Comparison of ENCODE assay signal across 11 mouse cellular contexts in genomic region chr9:74925220-74925769, GRCm38 (mm10). TPM values are rescaled to one million over a fixed set of nuclear protein-coding genes. Genes with fewer than 3 reads are reported as not detected.
DNase-seq lines count a peak whose midpoint lies in the region; ATAC-seq and TF ChIP-seq lines count a peak whose summit lies in the region.
"Had no signal": no experiment of that assay in that cellular context is flagged by ENCODE, and none has a peak within 500 bp of the region (broad histone marks: within the 10 kb centered on the region; RNA-seq: fewer than 3 reads in every experiment).

No protein-coding gene starts in this region.

- no peak for DNase-seq in testis, postnatal 14 days (ENCODE audit: low spot score)
- peak; percentile 53 for DNase-seq in hindbrain, embryonic 11.5 days (ENCODE audit: low spot score)
- peak; percentile 72 for DNase-seq in midbrain, embryonic 14.5 days
- DNase-seq in left cerebral cortex, adult 11 months (ENCODE audit: low spot score), result no peak
- DNase-seq in left cerebral cortex, adult 8-10 months (ENCODE audit: low spot score in 2 of 2), result no peak
- no peak for DNase-seq in yolk sac, embryonic 10.5 days (ENCODE audit: low spot score)
- DNase-seq: kidney, postnatal 14 days; layer of hippocampus, postnatal 36 days had no signal

- H3K4me3 ChIP-seq in testis, adult 2 months (ENCODE audit: control insufficient read depth, low read depth, low read length), result no peak overlapping the region
- H3K4me3 ChIP-seq in hindbrain, embryonic 11.5 days (ENCODE audit: low read depth, low read length), result no peak overlapping the region
- H3K4me3 ChIP-seq in midbrain, embryonic 14.5 days (replicated peaks; ENCODE audit: low read depth, low read length), result no peak overlapping the region
- H3K4me3 ChIP-seq in kidney, embryonic 16.5 days (ENCODE audit: low read length), result no peak overlapping the region
- H3K4me3 ChIP-seq: lung, embryonic 15.5 days had no signal

- no peak for TF ChIP-seq CTCF in testis, adult 2 months (IDR thresholded peaks at IDR 0.05; ENCODE audit: control insufficient read depth, insufficient read depth, insufficient replicate concordance, low read depth, low read length)

- no peaks in the 10 kb centered on the region; the same call in 1 of the 2 replicates for H3K4me1 ChIP-seq in testis, adult 2 months (ENCODE audit: control insufficient read depth, insufficient read depth, low read length)
- H3K4me1 ChIP-seq in hindbrain, embryonic 11.5 days (replicated peaks; ENCODE audit: control insufficient read depth, insufficient read depth, low read length), result no peaks in the 10 kb centered on the region
- 0 out of 2 replicates have a peak, but pooled peaks cover 8% of the 10 kb centered on the region for H3K4me1 ChIP-seq in midbrain, embryonic 14.5 days (ENCODE audit: control insufficient read depth, insufficient read depth, low read length)
- peaks cover 11% of the 10 kb centered on the region; the same call in 1 of the 2 replicates for H3K4me1 ChIP-seq in kidney, embryonic 16.5 days (ENCODE audit: insufficient read depth, low read length)
- H3K4me1 ChIP-seq: lung, embryonic 15.5 days had no signal

- TF ChIP-seq POLR2A in testis, adult 2 months (IDR thresholded peaks at IDR 0.05; ENCODE audit: control insufficient read depth, low read depth, low read length), result no peak

- H3K27ac ChIP-seq in testis, adult 2 months (ENCODE audit: control insufficient read depth, insufficient read depth, low read depth, low read length), result peak overlapping the region; percentile 10; the same call in 1 of the 2 replicates
- no peak overlapping the region for H3K27ac ChIP-seq in hindbrain, embryonic 11.5 days (ENCODE audit: low read depth, low read length)
- H3K27ac ChIP-seq in midbrain, embryonic 14.5 days (replicated peaks; ENCODE audit: low read depth, low read length), result peak overlapping the region; percentile 45; the same call in 1 of the 2 replicates
- H3K27ac ChIP-seq in kidney, embryonic 16.5 days (ENCODE audit: low read length), result no peak overlapping the region
- H3K27ac ChIP-seq: lung, embryonic 15.5 days had no signal

- no peaks in the 10 kb centered on the region for H3K9me3 ChIP-seq in hindbrain, embryonic 11.5 days (ENCODE audit: control insufficient read depth, low read length)
- H3K9me3 ChIP-seq in midbrain, embryonic 14.5 days (ENCODE audit: control insufficient read depth, low read length), result no peaks in the 10 kb centered on the region
- H3K9me3 ChIP-seq in kidney, embryonic 16.5 days (ENCODE audit: low read length), result no peaks in the 10 kb centered on the region
- H3K9me3 ChIP-seq: lung, embryonic 15.5 days had no signal

- H3K9ac ChIP-seq in hindbrain, embryonic 11.5 days (ENCODE audit: low read depth, low read length), result no peak overlapping the region
- H3K9ac ChIP-seq in midbrain, embryonic 14.5 days (replicated peaks; ENCODE audit: low read length), result no peak overlapping the region
- H3K9ac ChIP-seq in kidney, embryonic 16.5 days (replicated peaks; ENCODE audit: low read length), result no peak overlapping the region
- H3K9ac ChIP-seq: lung, embryonic 15.5 days had no signal

- H3K4me2 ChIP-seq in hindbrain, embryonic 11.5 days (replicated peaks; ENCODE audit: low read depth, low read length), result no peak overlapping the region
- H3K4me2 ChIP-seq in midbrain, embryonic 14.5 days (ENCODE audit: low read length), result no peak overlapping the region
- no peak overlapping the region for H3K4me2 ChIP-seq in kidney, embryonic 16.5 days (replicated peaks; ENCODE audit: low read depth, low read length)
- H3K4me2 ChIP-seq: lung, embryonic 15.5 days had no signal

- H3K36me3 ChIP-seq in testis, adult 2 months (ENCODE audit: control insufficient read depth, insufficient read depth, low read length), result no peaks in the 10 kb centered on the region
- H3K36me3 ChIP-seq in hindbrain, embryonic 11.5 days (ENCODE audit: control insufficient read depth, insufficient read depth, low read length), result no peaks in the 10 kb centered on the region
- no peaks in the 10 kb centered on the region for H3K36me3 ChIP-seq in midbrain, embryonic 14.5 days (ENCODE audit: control insufficient read depth, insufficient read depth, low read length)
- H3K36me3 ChIP-seq in kidney, embryonic 16.5 days (ENCODE audit: insufficient read depth, low read length), result no peaks in the 10 kb centered on the region
- H3K36me3 ChIP-seq: lung, embryonic 15.5 days had no signal

- WGBS in hindbrain, embryonic 11.5 days, result 37% methylated on average over 10 of the region's 10 CpGs
- WGBS in midbrain, embryonic 14.5 days, result 7% methylated on average over 10 of the region's 10 CpGs
- 78% methylated on average over 10 of the region's 10 CpGs for WGBS in kidney, embryonic 16.5 days

- no peaks in the 10 kb centered on the region for H3K27me3 ChIP-seq in testis, adult 2 months (ENCODE audit: control insufficient read depth, insufficient read depth, low read length)
- H3K27me3 ChIP-seq in hindbrain, embryonic 11.5 days (ENCODE audit: control insufficient read depth, insufficient read depth, low read length), result no peaks in the 10 kb centered on the region
- no peaks in the 10 kb centered on the region for H3K27me3 ChIP-seq in midbrain, embryonic 14.5 days (ENCODE audit: control insufficient read depth, insufficient read depth, low read length)
- H3K27me3 ChIP-seq in kidney, embryonic 16.5 days (ENCODE audit: insufficient read depth, low read length), result no peaks in the 10 kb centered on the region
- H3K27me3 ChIP-seq: lung, embryonic 15.5 days had no signal

- ATAC-seq in hindbrain, embryonic 11.5 days (ENCODE audit: low FRiP score), result peak; percentile 66; the same call in 1 of the 2 replicates
- no peak for ATAC-seq in midbrain, embryonic 14.5 days (ENCODE audit: low FRiP score, low TSS enrichment)
- no peak for ATAC-seq in kidney, embryonic 16.5 days (ENCODE audit: low FRiP score, low TSS enrichment)

RNA-seq across cellular contexts. Expression of gene Fam214a, which starts 27.4 kb away (rescaled TPM):
- 12.1 and 13.8 TPM in 2 replicates for polyA plus RNA-seq in testis, adult 2 months (2012; rRNA removed)
- polyA plus RNA-seq in hindbrain, embryonic 11.5 days (2014; fragmentation: Nextera tagmentation; extraction: Ambion mirVana), result 17.9 and 18.7 TPM in 2 replicates
- polyA plus RNA-seq in midbrain, embryonic 14.5 days (2014; fragmentation: Nextera tagmentation; extraction: Ambion mirVana), result 26.0 and 35.9 TPM in 2 replicates
- polyA plus RNA-seq in kidney, embryonic 16.5 days (2015; fragmentation: Nextera tagmentation; extraction: Ambion mirVana), result 13.1 and 13.6 TPM in 2 replicates
- total RNA-seq in left cerebral cortex, adult 8-10 months (2022), result 10 to 100 TPM; 42.1 to 49.9 (median 43.5) TPM

Comparison
In these comparisons a context has a peak if more than half of its experiments do, and no peak if none do; other contexts are left out.
1. H3K27ac ChIP-seq: peak in testis, adult 2 months (single experiment) and midbrain, embryonic 14.5 days (single experiment); none in hindbrain, embryonic 11.5 days (single experiment) and kidney, embryonic 16.5 days (single experiment).
2. DNase-seq: peak in hindbrain, embryonic 11.5 days (single experiment) and midbrain, embryonic 14.5 days (single experiment); none in testis, postnatal 14 days (single experiment), left cerebral cortex, adult 11 months (single experiment), left cerebral cortex, adult 8-10 months (0 of 2) and yolk sac, embryonic 10.5 days (single experiment).